Mouse (Mus musculus): ENCODE results near the gene Sprtn.

DNA sequence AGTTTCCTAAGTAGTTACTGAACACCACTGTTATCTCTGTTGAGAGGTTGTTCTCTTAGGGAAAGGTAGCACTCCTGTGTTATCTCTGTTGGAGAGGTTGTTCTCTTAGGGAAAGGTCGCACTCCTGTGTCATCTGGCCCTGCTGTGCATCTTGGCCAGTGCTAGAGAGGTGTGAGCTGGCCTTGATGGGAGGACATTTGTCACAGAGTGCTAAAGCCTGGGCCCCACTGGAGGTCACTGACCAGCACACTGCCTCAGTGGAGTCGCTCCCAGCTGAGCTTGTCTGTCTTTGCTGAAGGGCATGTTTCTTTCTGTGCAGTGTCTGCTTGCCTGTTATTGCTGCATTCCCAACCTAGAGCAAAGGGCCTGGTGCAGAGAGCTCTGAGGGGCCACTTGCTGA is 30.6 kb upstream of the Sprtn start:
- TF ChIP-seq CTCF (IDR thresholded peaks at IDR 0.05; ENCODE audit: extremely low read depth, insufficient read length, insufficient replicate concordance, low read depth, low read length) = no peak
- no peak for TF ChIP-seq POLR2A (IDR thresholded peaks at IDR 0.05; ENCODE audit: low read depth, low read length)
